Mouse (Mus musculus) liver, embryonic 14.5 days (tissue): ENCODE results near the gene C530008M17Rik. TPM values are rescaled to one million over a fixed set of nuclear protein-coding genes. Genes with fewer than 3 reads are reported as not detected.

Experiments
- ATAC-seq: fragments of 200-750 bp; cut with Nextera tagmentation; 2 replicates; pipeline ENCODE4 v1.8.0; 2017; ENCODE audit warnings: moderate number of reproducible peaks, mild to moderate bottlenecking, moderate library complexity; ENCODE audit not compliant: insufficient read depth
- DNase-seq, 3 experiments: peaks; one replicate each; pipeline ENCODE4 v3.0.0-alpha.2; 2012 to 2013; ENCODE audit warnings: low read depth in 3 of 3, low spot score in 3 of 3
- H3K27ac ChIP-seq: fragments of 300-500 bp; sonication (generic); 2 replicates; pipeline ENCODE4 v1.5.1; 2014; ENCODE audit warnings: moderate library complexity, mild to moderate bottlenecking, control low read depth, inconsistent platforms
- H3K27me3 ChIP-seq: fragments of 300-500 bp; sonication (generic); 2 replicates; pipeline ENCODE4 v1.6.1; 2014; ENCODE audit warnings: mild to moderate bottlenecking, low read length, moderate library complexity; ENCODE audit not compliant: control insufficient read depth, insufficient read depth
- H3K36me3 ChIP-seq: fragments of 300-500 bp; sonication (generic); replicated peaks from 2 replicates; pipeline ENCODE4 v1.6.1; 2014; ENCODE audit warnings: low read depth; ENCODE audit not compliant: control insufficient read depth, insufficient read depth
- H3K4me1 ChIP-seq, 2 experiments: fragments of 200-500 bp in 1 of 2; fragments of 300-500 bp in 1 of 2; sonication (generic) in 1 of 2; replicated peaks; 2 replicates each; pipeline ENCODE4 v1.6.1; 2012 to 2014; ENCODE audit warnings: antibody characterized with exemption in 1 of 2, inconsistent platforms in 1 of 2, low read length in 1 of 2; ENCODE audit not compliant: control insufficient read depth in 2 of 2, insufficient read depth in 2 of 2
- H3K4me2 ChIP-seq: fragments of 300-500 bp; sonication (generic); 2 replicates; pipeline ENCODE4 v1.6.1; 2014; ENCODE audit warnings: low read depth, mild to moderate bottlenecking, control low read depth, moderate library complexity
- H3K4me3 ChIP-seq, 2 experiments: fragments of 200-500 bp in 1 of 2; fragments of 300-500 bp in 1 of 2; sonication (generic) in 1 of 2; 2 replicates each; pipeline ENCODE4 v1.5.1; 2012 to 2014; ENCODE audit warnings: low read depth in 2 of 2, low read length in 2 of 2, mild to moderate bottlenecking in 2 of 2, control low read depth in 1 of 2, inconsistent platforms in 1 of 2, moderate library complexity in 1 of 2; ENCODE audit not compliant: insufficient read depth in 1 of 2
- H3K9ac ChIP-seq: fragments of 300-500 bp; sonication (generic); replicated peaks from 2 replicates; pipeline ENCODE4 v1.6.1; 2014; ENCODE audit warnings: mild to moderate bottlenecking, control low read depth, moderate library complexity
- H3K9me3 ChIP-seq: fragments of 300-500 bp; sonication (generic); 2 replicates; pipeline ENCODE4 v1.6.1; 2016; ENCODE audit warnings: low read length, mixed read lengths; ENCODE audit not compliant: control insufficient read depth
- CTCF ChIP-seq: IDR thresholded peaks from 2 replicates; pipeline ENCODE4 v1.5.1; 2016; ENCODE audit warnings: antibody characterized with exemption, low read depth, control low read depth
- EP300 ChIP-seq: IDR thresholded peaks from 2 replicates; pipeline ENCODE4 v1.6.1; 2016; ENCODE audit warnings: antibody characterized with exemption, low read depth
- WGBS: fragments of 180-500 bp; shearing (Covaris S2); extraction: QIAGEN DNeasy Blood & Tissue Kit; methylation state at CpG from one replicate; pipeline ENCODE4 v1.1.7; 2014; ENCODE audit not compliant: insufficient replicate concordance; 5-methylcytosine and 5-hydroxymethylcytosine counted together
- polyA plus RNA-seq, 2 experiments: library from polyadenylated mRNA; depleted of rRNA in 1 of 2; stranded (reverse) in 1 of 2; unstranded in 1 of 2; fragments of >200 nt; fragmentation: Nextera tagmentation in 1 of 2; extraction: Ambion mirVana in 1 of 2; gene quantifications; 2 replicates each; pipeline versions ENCODE4 v1.2.1 to v1.2.3; 2012 to 2014

C530008M17Rik gene
- polyA plus RNA-seq, 2 experiments, result 4.3 to 7.7 TPM

GRCm38 (mm10) chr5:76884107-76884506, 227.8 kb downstream of the C530008M17Rik start:
- H3K36me3 ChIP-seq, result no peaks in the 10 kb centered on the region
- no peaks in the 10 kb centered on the region for H3K4me1 ChIP-seq
- no peak overlapping the region for H3K4me2 ChIP-seq
- no peaks in the 10 kb centered on the region for H3K9me3 ChIP-seq
- TF ChIP-seq CTCF (no peak), EP300 (no peak)
- H3K27me3 ChIP-seq, result no peaks in the 10 kb centered on the region
- no peak overlapping the region for H3K4me3 ChIP-seq
- ATAC-seq (no peak), DNase-seq (no peak)
- 84% methylated on average over 1 of the region's 1 CpGs for WGBS
- no peak overlapping the region for H3K27ac ChIP-seq
- H3K9ac ChIP-seq, result no peak overlapping the region

- Histone ChIP-seq H3K9me3 (no peaks in the 10 kb centered on the region), H3K27ac (no peak overlapping the region), H3K9ac (no peak overlapping the region), H3K4me1 (no peaks in the 10 kb centered on the region), H3K27me3 (no peaks in the 10 kb centered on the region), H3K4me3 (no peak overlapping the region), H3K36me3 (peaks cover 3% of the 10 kb centered on the region; the same call in 1 of the 2 replicates), H3K4me2 (no peak overlapping the region)
- WGBS, result 81% methylated on average over 2 of the region's 2 CpGs
- DNase-seq, result no peak
- TF ChIP-seq EP300 (no peak), CTCF (no peak)
- no peak for ATAC-seq
These were observed 230.7 kb downstream of the C530008M17Rik start for GRCm38 (mm10) chr5:76887011-76887410.

- Histone ChIP-seq H3K9me3 (no peaks in the 10 kb centered on the region), H3K27me3 (no peaks in the 10 kb centered on the region), H3K4me2 (no peak overlapping the region), H3K9ac (no peak overlapping the region), H3K36me3 (peaks cover 3% of the 10 kb centered on the region), H3K4me3 (no peak overlapping the region), H3K27ac (no peak overlapping the region), H3K4me1 (no peaks in the 10 kb centered on the region)
- 44% methylated on average over 2 of the region's 2 CpGs for WGBS
- no peak for ATAC-seq
- TF ChIP-seq EP300 (no peak), CTCF (no peak)
- no peak for DNase-seq
These were observed 236.3 kb downstream of the C530008M17Rik start for GRCm38 (mm10) chr5:76892608-76893007.

- no peak for DNase-seq
- 80% methylated on average over 2 of the region's 2 CpGs for WGBS
- Histone ChIP-seq H3K27ac (no peak overlapping the region), H3K4me2 (no peak overlapping the region), H3K4me3 (no peak overlapping the region), H3K9ac (no peak overlapping the region), H3K9me3 (no peaks in the 10 kb centered on the region), H3K36me3 (peaks cover 3% of the 10 kb centered on the region), H3K4me1 (no peaks in the 10 kb centered on the region), H3K27me3 (no peaks in the 10 kb centered on the region)
- no peak for TF ChIP-seq EP300
- TF ChIP-seq CTCF, result no peak
- no peak for ATAC-seq
These were observed 236.8 kb downstream of the C530008M17Rik start for GRCm38 (mm10) chr5:76893084-76893483.

- DNase-seq (no peak), ATAC-seq (no peak)
- H3K9me3 ChIP-seq, result no peaks in the 10 kb centered on the region
- no peak overlapping the region for H3K27ac ChIP-seq
- peaks cover 6 to 11% of the 10 kb centered on the region in 2 experiments; a peak in 3 of 4 replicates for H3K4me1 ChIP-seq
- TF ChIP-seq EP300 (no peak), CTCF (no peak)
- no peak overlapping the region for H3K4me2 ChIP-seq
- 27% methylated on average over 4 of the region's 4 CpGs for WGBS
- H3K4me3 ChIP-seq, result no peak overlapping the region
- H3K36me3 ChIP-seq, result no peaks in the 10 kb centered on the region
- no peak overlapping the region for H3K9ac ChIP-seq
- no peaks in the 10 kb centered on the region for H3K27me3 ChIP-seq
These were observed 245.8 kb downstream of the C530008M17Rik start for GRCm38 (mm10) chr5:76902131-76902530.
